8 mouse cellular contexts compared by ENCODE assay signal in the genomic region with DNA sequence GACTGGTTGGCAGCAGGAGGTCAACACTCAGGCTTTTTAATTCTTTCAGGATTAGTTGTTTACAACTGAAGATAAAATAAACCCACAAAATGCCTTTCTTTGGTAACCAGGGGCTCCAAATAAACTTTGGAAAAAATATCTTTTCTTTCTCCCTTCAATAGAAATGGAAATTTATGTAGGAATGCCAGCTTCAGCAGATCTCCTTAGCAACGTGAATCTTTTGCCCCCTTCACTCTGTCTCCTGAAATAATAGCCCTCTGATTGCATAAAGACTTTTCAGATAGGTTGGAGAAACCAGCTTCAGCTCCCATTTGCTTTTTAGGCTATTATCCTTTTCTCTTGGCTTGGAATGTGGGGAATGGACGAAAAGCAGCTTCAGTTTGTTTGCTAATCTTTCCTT. TPM values are rescaled to one million over a fixed set of nuclear protein-coding genes. Genes with fewer than 3 reads are reported as not detected.
DNase-seq lines count a peak whose midpoint lies in the region; ATAC-seq and TF ChIP-seq lines count a peak whose summit lies in the region.
"Had no signal": no experiment of that assay in that cellular context is flagged by ENCODE, and none has a peak within 500 bp of the region (broad histone marks: within the 10 kb centered on the region; RNA-seq: fewer than 3 reads in every experiment).

No protein-coding gene starts in this region.

- peak overlapping the region; percentile 58 for H3K4me3 ChIP-seq in kidney, postnatal 0 days (replicated peaks; ENCODE audit: low read depth, low read length)
- H3K4me3 ChIP-seq in embryonic fibroblast, embryonic 13.5 days (ENCODE audit: insufficient read depth, low read length), result peak overlapping the region; percentile 55
- H3K4me3 ChIP-seq in intestine, embryonic 15.5 days (replicated peaks), result peak overlapping the region; percentile 52; the same call in 1 of the 2 replicates
- H3K4me3 ChIP-seq in neural tube, embryonic 15.5 days (replicated peaks), result peak overlapping the region; percentile 59

- no peak for TF ChIP-seq POLR2A in embryonic fibroblast, embryonic 13.5 days (IDR thresholded peaks at IDR 0.05; ENCODE audit: low read depth, low read length)

- H3K9me3 ChIP-seq in kidney, postnatal 0 days (replicated peaks; ENCODE audit: low read length), result no peaks in the 10 kb centered on the region
- H3K9me3 ChIP-seq in intestine, embryonic 15.5 days, result no peaks in the 10 kb centered on the region
- H3K9me3 ChIP-seq in neural tube, embryonic 15.5 days (replicated peaks), result no peaks in the 10 kb centered on the region

- H3K9ac ChIP-seq in kidney, postnatal 0 days (ENCODE audit: low read depth, low read length), result no peak overlapping the region
- no peak overlapping the region for H3K9ac ChIP-seq in intestine, embryonic 15.5 days
- no peak overlapping the region for H3K9ac ChIP-seq in neural tube, embryonic 15.5 days (replicated peaks)

- TF ChIP-seq CTCF in kidney, postnatal 0 days (IDR thresholded peaks at IDR 0.05; ENCODE audit: low read depth), result no peak
- TF ChIP-seq CTCF in embryonic fibroblast, embryonic 13.5 days (IDR thresholded peaks at IDR 0.05; ENCODE audit: borderline replicate concordance, insufficient read depth, low read length), result no peak

- H3K4me1 ChIP-seq in kidney, postnatal 0 days (replicated peaks; ENCODE audit: insufficient read depth, low read length), result no peaks in the 10 kb centered on the region
- no peaks in the 10 kb centered on the region for H3K4me1 ChIP-seq in embryonic fibroblast, embryonic 13.5 days (ENCODE audit: control insufficient read depth, insufficient read depth, low read length)
- H3K4me1 ChIP-seq in intestine, embryonic 15.5 days (replicated peaks), result no peaks in the 10 kb centered on the region
- no peaks in the 10 kb centered on the region for H3K4me1 ChIP-seq in neural tube, embryonic 15.5 days

- peak; percentile 4 for DNase-seq in kidney, postnatal 0 days (ENCODE audit: low spot score)
- no peak for DNase-seq in kidney, postnatal 25 days
- no peak for DNase-seq in cerebellum, adult 8-10 months
- DNase-seq in gastrocnemius, postnatal 10 days, result no peak
- DNase-seq: cerebellum, adult 11-12 months had no signal

- H3K27me3 ChIP-seq in kidney, postnatal 0 days (ENCODE audit: insufficient read depth, low read length), result no peaks in the 10 kb centered on the region
- no peaks in the 10 kb centered on the region for H3K27me3 ChIP-seq in intestine, embryonic 15.5 days (replicated peaks)
- H3K27me3 ChIP-seq in neural tube, embryonic 15.5 days (replicated peaks), result no peaks in the 10 kb centered on the region

- H3K36me3 ChIP-seq in kidney, postnatal 0 days (ENCODE audit: insufficient read depth, low read length), result no peaks in the 10 kb centered on the region
- H3K36me3 ChIP-seq in intestine, embryonic 15.5 days, result no peaks in the 10 kb centered on the region
- no peaks in the 10 kb centered on the region for H3K36me3 ChIP-seq in neural tube, embryonic 15.5 days

- H3K27ac ChIP-seq in kidney, postnatal 0 days, result no peak overlapping the region
- H3K27ac ChIP-seq in embryonic fibroblast, embryonic 13.5 days (ENCODE audit: insufficient read depth, low read length), result peak overlapping the region; percentile 11; the same call in 1 of the 2 replicates
- no peak overlapping the region for H3K27ac ChIP-seq in intestine, embryonic 15.5 days
- no peak overlapping the region for H3K27ac ChIP-seq in neural tube, embryonic 15.5 days (replicated peaks)

- WGBS in kidney, postnatal 0 days, result 14% methylated on average over 2 of the region's 2 CpGs
- WGBS in intestine, embryonic 15.5 days, result 8% methylated on average over 2 of the region's 2 CpGs
- 10% methylated on average over 2 of the region's 2 CpGs for WGBS in neural tube, embryonic 15.5 days

- ATAC-seq in kidney, postnatal 0 days (replicated peaks; ENCODE audit: low FRiP score, low read depth), result no peak
- ATAC-seq in intestine, embryonic 15.5 days, result no peak
- ATAC-seq in neural tube, embryonic 15.5 days (ENCODE audit: low FRiP score), result no peak

- peak overlapping the region; percentile 66 for H3K4me2 ChIP-seq in kidney, postnatal 0 days (ENCODE audit: low read length)
- peak overlapping the region; percentile 31 for H3K4me2 ChIP-seq in intestine, embryonic 15.5 days (replicated peaks)
- H3K4me2 ChIP-seq in neural tube, embryonic 15.5 days, result peak overlapping the region; percentile 57

RNA-seq across cellular contexts. Expression of a gene that starts 2.2 kb away (rescaled TPM):
- 12.1 and 12.8 TPM in 2 replicates for polyA plus RNA-seq in kidney, postnatal 0 days (2015; fragmentation: Nextera tagmentation; extraction: Ambion mirVana)
- polyA plus RNA-seq in embryonic fibroblast, embryonic 13.5 days (2011; ENCODE audit: insufficient read length, low read depth, missing spikeins), result 42.7 and 52.9 TPM in 2 replicates
- polyA plus RNA-seq in intestine, embryonic 15.5 days (2015; fragmentation: Nextera tagmentation; extraction: Ambion mirVana), result 14.3 and 15.1 TPM in 2 replicates
- polyA plus RNA-seq in neural tube, embryonic 15.5 days (2015; fragmentation: Nextera tagmentation; extraction: Ambion mirVana), result 15.4 and 17.4 TPM in 2 replicates
- 10 to 100 TPM; 21.7 to 28.7 TPM for total RNA-seq in gastrocnemius, postnatal 10 days (2021)
